Mouse (Mus musculus): Measurements from ENCODE around the gene Egfl7.

DNA sequence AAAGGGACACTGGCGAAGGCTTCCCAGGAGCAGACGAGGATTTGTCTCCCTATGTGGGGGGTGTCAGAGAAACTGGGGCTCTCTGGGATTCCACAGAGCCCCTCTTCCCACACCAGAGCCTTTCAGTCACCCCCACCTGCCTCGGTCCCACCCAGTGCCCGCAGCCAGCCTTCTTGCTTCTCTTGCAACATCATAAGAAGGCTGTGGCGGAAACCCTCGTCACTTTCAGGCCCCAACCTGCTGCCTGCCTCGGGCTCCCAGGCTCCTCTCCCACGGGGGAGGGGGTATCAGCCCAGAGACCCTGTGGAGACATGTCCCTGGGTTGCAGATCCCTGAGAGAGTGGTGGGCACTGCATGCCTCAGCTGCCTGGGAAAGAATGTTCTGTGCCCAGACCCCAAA, 28.4 kb upstream of the Egfl7 start:
- no peak for TF ChIP-seq EP300 (IDR thresholded peaks at IDR 0.05; ENCODE audit: insufficient read depth, low read depth, low read length)
- no peak for TF ChIP-seq CTCF (IDR thresholded peaks at IDR 0.05)
